Comparison of ENCODE assay signal across 8 mouse cellular contexts in genomic region chr19:4175368-4175947, GRCm38 (mm10). TPM values are rescaled to one million over a fixed set of nuclear protein-coding genes. Genes with fewer than 3 reads are reported as not detected.
A peak's percentile ranks its signal among the peaks of the same experiment; 100 is the strongest.
DNase-seq lines count a peak whose midpoint lies in the region; ATAC-seq and TF ChIP-seq lines count a peak whose summit lies in the region.

TSS of gene Carns1 (minus strand) at chr19:4175479.

- no peak within 1 kb of the TSS for H3K4me3 ChIP-seq in lung, embryonic 14.5 days (ENCODE audit: low read depth, low read length)
- no peak within 1 kb of the TSS for H3K4me3 ChIP-seq in embryonic facial prominence, embryonic 14.5 days (ENCODE audit: low read depth, low read length)
- peak within 1 kb of the TSS; percentile 38 for H3K4me3 ChIP-seq in heart, embryonic 15.5 days
- H3K4me3 ChIP-seq in liver, embryonic 13.5 days (replicated peaks), result no peak within 1 kb of the TSS

- H3K4me1 ChIP-seq in lung, embryonic 14.5 days (ENCODE audit: insufficient read depth), result peaks cover 3% of the 10 kb centered on the region; the same call in 1 of the 2 replicates
- H3K4me1 ChIP-seq in embryonic facial prominence, embryonic 14.5 days (ENCODE audit: control insufficient read depth, insufficient read depth, low read length), result peaks cover 8% of the 10 kb centered on the region; the same call in 1 of the 2 replicates
- H3K4me1 ChIP-seq in heart, embryonic 15.5 days (replicated peaks), result peaks cover 45% of the 10 kb centered on the region
- H3K4me1 ChIP-seq in liver, embryonic 13.5 days (replicated peaks), result peaks cover 24% of the 10 kb centered on the region

- no peak for TF ChIP-seq CTCF in lung, embryonic 14.5 days (IDR thresholded peaks at IDR 0.05; ENCODE audit: low read depth)

- 3% methylated on average over 11 of the region's 11 CpGs for WGBS in lung, embryonic 14.5 days
- WGBS in embryonic facial prominence, embryonic 14.5 days, result 3% methylated on average over 10 of the region's 11 CpGs
- 7% methylated on average over 11 of the region's 11 CpGs for WGBS in heart, embryonic 15.5 days
- 26% methylated on average over 11 of the region's 11 CpGs for WGBS in liver, embryonic 13.5 days (ENCODE audit: insufficient replicate concordance)

- DNase-seq in lung, embryonic 14.5 days, result peak; percentile 52
- no peak for DNase-seq in lung, postnatal 25 days (ENCODE audit: low spot score)
- peak; percentile 53 for DNase-seq in embryonic facial prominence, embryonic 14.5 days (ENCODE audit: low spot score)
- DNase-seq in liver, embryonic 13.5 days, result no peak
- DNase-seq in retina, postnatal 1 day, result peak; percentile 64
- DNase-seq in spleen, postnatal 14 days (ENCODE audit: low spot score in 2 of 2), result no peak

- H3K4me2 ChIP-seq in lung, embryonic 14.5 days, result peak within 1 kb of the TSS; percentile 51
- H3K4me2 ChIP-seq in embryonic facial prominence, embryonic 14.5 days (ENCODE audit: low read depth, low read length), result peak within 1 kb of the TSS; percentile 42
- peak within 1 kb of the TSS; percentile 64 for H3K4me2 ChIP-seq in heart, embryonic 15.5 days
- peak within 1 kb of the TSS; percentile 46 for H3K4me2 ChIP-seq in liver, embryonic 13.5 days

- H3K27ac ChIP-seq in lung, embryonic 14.5 days (ENCODE audit: low read depth), result no peak within 1 kb of the TSS
- no peak within 1 kb of the TSS for H3K27ac ChIP-seq in embryonic facial prominence, embryonic 14.5 days (replicated peaks; ENCODE audit: low read depth, low read length)
- peak within 1 kb of the TSS; percentile 86 for H3K27ac ChIP-seq in heart, embryonic 15.5 days
- H3K27ac ChIP-seq in liver, embryonic 13.5 days, result no peak within 1 kb of the TSS

- peak; percentile 64 for ATAC-seq in lung, embryonic 14.5 days (ENCODE audit: insufficient read depth)
- peak; percentile 69 for ATAC-seq in embryonic facial prominence, embryonic 14.5 days (ENCODE audit: low read depth)
- ATAC-seq in heart, embryonic 15.5 days (replicated peaks; ENCODE audit: insufficient number of reproducible peaks, insufficient read depth, low FRiP score, low read depth), result peak; percentile 55
- ATAC-seq in liver, embryonic 13.5 days (ENCODE audit: low read depth), result peak; percentile 32; the same call in 1 of the 2 replicates
- no peak for ATAC-seq in cerebellum, adult (ENCODE audit: insufficient number of reproducible peaks, low FRiP score, low TSS enrichment)

- no peaks in the 10 kb centered on the region for H3K9me3 ChIP-seq in lung, embryonic 14.5 days (ENCODE audit: low read depth, low read length)
- H3K9me3 ChIP-seq in embryonic facial prominence, embryonic 14.5 days (ENCODE audit: control insufficient read depth, low read length), result no peaks in the 10 kb centered on the region
- no peaks in the 10 kb centered on the region for H3K9me3 ChIP-seq in heart, embryonic 15.5 days (replicated peaks)
- H3K9me3 ChIP-seq in liver, embryonic 13.5 days (replicated peaks), result no peaks in the 10 kb centered on the region

- H3K27me3 ChIP-seq in lung, embryonic 14.5 days (ENCODE audit: insufficient read depth, low read length), result no peaks in the 10 kb centered on the region
- H3K27me3 ChIP-seq in embryonic facial prominence, embryonic 14.5 days (replicated peaks; ENCODE audit: control insufficient read depth, insufficient read depth, low read length), result no peaks in the 10 kb centered on the region
- H3K27me3 ChIP-seq in heart, embryonic 15.5 days, result no peaks in the 10 kb centered on the region
- peaks cover 12% of the 10 kb centered on the region; the same call in 1 of the 2 replicates for H3K27me3 ChIP-seq in liver, embryonic 13.5 days

- H3K9ac ChIP-seq in lung, embryonic 14.5 days, result peak within 1 kb of the TSS; percentile 32; the same call in 1 of the 2 replicates
- H3K9ac ChIP-seq in embryonic facial prominence, embryonic 14.5 days (ENCODE audit: low read depth, low read length), result peak within 1 kb of the TSS; percentile 5; the same call in 1 of the 2 replicates
- peak within 1 kb of the TSS; percentile 46 for H3K9ac ChIP-seq in heart, embryonic 15.5 days
- H3K9ac ChIP-seq in liver, embryonic 13.5 days, result 0 out of 2 replicates have a peak within 1 kb of the TSS, but pooled peaks have one; percentile 4

- H3K36me3 ChIP-seq in lung, embryonic 14.5 days (ENCODE audit: insufficient read depth), result no peaks in the 10 kb centered on the region
- no peaks in the 10 kb centered on the region for H3K36me3 ChIP-seq in embryonic facial prominence, embryonic 14.5 days (ENCODE audit: control insufficient read depth, insufficient read depth, low read length)
- H3K36me3 ChIP-seq in heart, embryonic 15.5 days, result no peaks in the 10 kb centered on the region
- H3K36me3 ChIP-seq in liver, embryonic 13.5 days, result no peaks in the 10 kb centered on the region

RNA-seq across cellular contexts. Expression of gene Carns1, which starts in this region (rescaled TPM):
- 1.7 and 2.5 TPM in 2 replicates for polyA plus RNA-seq in lung, embryonic 14.5 days (2014; fragmentation: Nextera tagmentation; extraction: Ambion mirVana)
- polyA plus RNA-seq in embryonic facial prominence, embryonic 14.5 days (2014; fragmentation: Nextera tagmentation; extraction: Ambion mirVana), result 4.3 and 5.3 TPM in 2 replicates
- 12.3 TPM in 2 replicates for polyA plus RNA-seq in heart, embryonic 15.5 days (2015; fragmentation: Nextera tagmentation; extraction: Ambion mirVana)
- 0.38 and 0.43 TPM in 2 replicates for polyA plus RNA-seq in liver, embryonic 13.5 days (2015; fragmentation: Nextera tagmentation; extraction: Ambion mirVana)

Comparison
In these comparisons a context has a peak if more than half of its experiments do, and no peak if none do; other contexts are left out.
1. DNase-seq: peak in lung, embryonic 14.5 days (single experiment), embryonic facial prominence, embryonic 14.5 days (single experiment) and retina, postnatal 1 day (single experiment); none in lung, postnatal 25 days (single experiment), liver, embryonic 13.5 days (single experiment) and spleen, postnatal 14 days (0 of 2).
2. Peak in ATAC-seq, H3K9ac ChIP-seq and H3K4me2 ChIP-seq in liver, embryonic 13.5 days; RNA of the gene not detected or under 1 TPM.
3. Peak in every context shown above with its lines, with median percentiles within 50 percentile points of each other: H3K4me2 ChIP-seq and H3K9ac ChIP-seq.